Mouse (Mus musculus): Measurements from ENCODE around the gene Ube4a. TPM values are rescaled to one million over a fixed set of nuclear protein-coding genes. Genes with fewer than 3 reads are reported as not detected.

The Ube4a gene
- total and polyA plus RNA-seq, 3 experiments: 2.6 to 80.2 (median 59.6) TPM

DNA sequence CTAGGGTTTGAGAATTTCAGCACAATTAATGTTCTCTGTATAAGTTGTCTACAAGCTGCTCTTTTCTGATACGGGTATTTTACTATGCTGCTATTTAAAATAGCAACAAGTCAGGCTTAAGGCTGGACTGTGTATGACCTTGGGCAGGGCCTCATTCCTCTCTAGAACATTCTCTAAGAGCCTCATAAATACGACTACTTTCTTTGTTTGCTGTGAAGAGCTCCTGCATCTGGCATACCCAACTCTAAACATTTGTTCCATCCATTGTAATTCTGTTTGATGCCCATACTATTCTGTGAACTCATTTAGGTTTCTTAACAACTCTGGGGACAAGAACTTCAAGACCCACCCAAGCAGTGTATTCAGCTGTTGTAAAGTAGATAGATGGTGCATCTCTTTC, 17.6 kb upstream of the Ube4a start:
- no peak for TF ChIP-seq POLR2AphosphoS5 (IDR thresholded peaks at IDR 0.05; ENCODE audit: insufficient replicate concordance, low read depth, low read length)
- TF ChIP-seq GATA2 (IDR thresholded peaks at IDR 0.05; ENCODE audit: borderline replicate concordance, low read depth, low read length): no peak
- no peak for TF ChIP-seq TAL1 (conservative IDR thresholded peaks at IDR 0.05; ENCODE audit: low read depth, low read length)
- no peak for TF ChIP-seq CTCF (IDR thresholded peaks at IDR 0.05; ENCODE audit: low read depth, low read length)
- no peak for TF ChIP-seq GATA1 (IDR thresholded peaks at IDR 0.05; ENCODE audit: borderline replicate concordance, low read length)
- no peak for ATAC-seq (ENCODE audit: extremely low read depth, insufficient number of reproducible peaks, low FRiP score, poor library complexity, severe bottlenecking)
- H3K9me3 ChIP-seq (replicated peaks): no peaks in the 10 kb centered on the region
- peaks cover 31% of the 10 kb centered on the region for H3K27me3 ChIP-seq (ENCODE audit: insufficient read depth, low read length)
- peaks cover 9% of the 10 kb centered on the region for H3K4me1 ChIP-seq (ENCODE audit: insufficient read depth, low read depth, low read length)
- H3K36me3 ChIP-seq (replicated peaks): no peaks in the 10 kb centered on the region
- no peak for DNase-seq (ENCODE audit: low spot score)
- no peak overlapping the region for H3K4me3 ChIP-seq (ENCODE audit: low read depth, low read length)

- DNase-seq (ENCODE audit: low spot score) (no peak), ATAC-seq (ENCODE audit: extremely low read depth, insufficient number of reproducible peaks, low FRiP score, poor library complexity, severe bottlenecking) (no peak)
- no peak for TF ChIP-seq POLR2AphosphoS5 (IDR thresholded peaks at IDR 0.05; ENCODE audit: insufficient replicate concordance, low read depth, low read length)
- no peak for TF ChIP-seq GATA2 (IDR thresholded peaks at IDR 0.05; ENCODE audit: borderline replicate concordance, low read depth, low read length)
- Histone ChIP-seq H3K27me3 (ENCODE audit: insufficient read depth, low read length) (peaks cover 31% of the 10 kb centered on the region), H3K4me3 (ENCODE audit: low read depth, low read length) (no peak overlapping the region), H3K36me3 (replicated peaks) (no peaks in the 10 kb centered on the region), H3K4me1 (ENCODE audit: insufficient read depth, low read depth, low read length) (peaks cover 9% of the 10 kb centered on the region), H3K9me3 (replicated peaks) (no peaks in the 10 kb centered on the region)
Observed at GRCm38 (mm10) chr9:44982531-44982930, 17.1 kb upstream of the Ube4a start.

DNA sequence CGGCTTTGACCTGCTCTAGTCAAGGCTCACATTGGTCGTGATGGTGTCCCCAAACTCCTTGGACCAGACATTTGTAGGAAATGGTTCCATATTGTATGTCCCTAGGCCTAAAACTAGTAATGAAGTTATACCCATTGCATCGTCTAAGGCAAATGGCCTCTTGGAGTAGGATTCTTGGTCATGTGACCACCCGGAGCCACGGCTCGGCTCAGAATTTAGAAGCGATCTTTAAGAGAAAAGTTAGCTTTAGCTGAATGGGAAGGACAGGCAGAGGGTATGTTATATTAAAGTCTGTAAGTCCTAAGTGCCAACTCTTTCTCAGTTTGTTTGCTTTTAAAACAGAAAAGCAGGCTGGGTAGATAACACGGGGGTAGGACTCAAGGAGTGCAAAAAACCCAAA, 16.7 kb upstream of the Ube4a start:
- DNase-seq (ENCODE audit: low spot score) (no peak), ATAC-seq (ENCODE audit: extremely low read depth, insufficient number of reproducible peaks, low FRiP score, poor library complexity, severe bottlenecking) (no peak)

GRCm38 (mm10) chr9:44981676-44982075, 16.3 kb upstream of the Ube4a start, which contains the start of gene Cd3d:
TSS of gene Cd3d (plus strand) at chr9:44981786.
- no peak within 1 kb of the TSS for H3K4me3 ChIP-seq (ENCODE audit: low read depth, low read length)
- H3K27me3 ChIP-seq (ENCODE audit: insufficient read depth, low read length): peaks cover 31% of the 10 kb centered on the region
- ATAC-seq (ENCODE audit: extremely low read depth, insufficient number of reproducible peaks, low FRiP score, poor library complexity, severe bottlenecking) (no peak), DNase-seq (ENCODE audit: low spot score) (no peak)
- TF ChIP-seq POLR2AphosphoS5 (IDR thresholded peaks at IDR 0.05; ENCODE audit: insufficient replicate concordance, low read depth, low read length) (no peak), CTCF (IDR thresholded peaks at IDR 0.05; ENCODE audit: low read depth, low read length) (no peak), TAL1 (conservative IDR thresholded peaks at IDR 0.05; ENCODE audit: low read depth, low read length) (no peak), GATA1 (IDR thresholded peaks at IDR 0.05; ENCODE audit: borderline replicate concordance, low read length) (no peak), GATA2 (IDR thresholded peaks at IDR 0.05; ENCODE audit: borderline replicate concordance, low read depth, low read length) (no peak)
- H3K4me1 ChIP-seq (ENCODE audit: insufficient read depth, low read depth, low read length): peaks cover 9% of the 10 kb centered on the region
- H3K9me3 ChIP-seq (replicated peaks): no peaks in the 10 kb centered on the region
- no peaks in the 10 kb centered on the region for H3K36me3 ChIP-seq (replicated peaks)

More for the DNA sequence above, 16.7 kb upstream of the Ube4a start:
- H3K27me3 ChIP-seq (ENCODE audit: insufficient read depth, low read length): peaks cover 31% of the 10 kb centered on the region
- no peak for TF ChIP-seq GATA1 (IDR thresholded peaks at IDR 0.05; ENCODE audit: borderline replicate concordance, low read length)
- no peak for TF ChIP-seq TAL1 (conservative IDR thresholded peaks at IDR 0.05; ENCODE audit: low read depth, low read length)
- no peak for TF ChIP-seq POLR2AphosphoS5 (IDR thresholded peaks at IDR 0.05; ENCODE audit: insufficient replicate concordance, low read depth, low read length)
- no peak for TF ChIP-seq GATA2 (IDR thresholded peaks at IDR 0.05; ENCODE audit: borderline replicate concordance, low read depth, low read length)
- no peak for TF ChIP-seq CTCF (IDR thresholded peaks at IDR 0.05; ENCODE audit: low read depth, low read length)
- H3K4me3 ChIP-seq (ENCODE audit: low read depth, low read length): no peak overlapping the region
- H3K9me3 ChIP-seq (replicated peaks): no peaks in the 10 kb centered on the region
- H3K36me3 ChIP-seq (replicated peaks): no peaks in the 10 kb centered on the region
- peaks cover 9% of the 10 kb centered on the region for H3K4me1 ChIP-seq (ENCODE audit: insufficient read depth, low read depth, low read length)

- no peak overlapping the region for H3K4me3 ChIP-seq (ENCODE audit: low read depth, low read length)
- H3K27me3 ChIP-seq (ENCODE audit: insufficient read depth, low read length): peaks cover 29% of the 10 kb centered on the region
- no peak for TF ChIP-seq POLR2AphosphoS5 (IDR thresholded peaks at IDR 0.05; ENCODE audit: insufficient replicate concordance, low read depth, low read length)
- TF ChIP-seq GATA2 (IDR thresholded peaks at IDR 0.05; ENCODE audit: borderline replicate concordance, low read depth, low read length): no peak
- no peak for TF ChIP-seq TAL1 (conservative IDR thresholded peaks at IDR 0.05; ENCODE audit: low read depth, low read length)
- TF ChIP-seq CTCF (IDR thresholded peaks at IDR 0.05; ENCODE audit: low read depth, low read length): no peak
- no peak for TF ChIP-seq GATA1 (IDR thresholded peaks at IDR 0.05; ENCODE audit: borderline replicate concordance, low read length)
- ATAC-seq (ENCODE audit: extremely low read depth, insufficient number of reproducible peaks, low FRiP score, poor library complexity, severe bottlenecking) (no peak), DNase-seq (ENCODE audit: low spot score) (no peak)
- H3K9me3 ChIP-seq (replicated peaks): no peaks in the 10 kb centered on the region
- H3K4me1 ChIP-seq (ENCODE audit: insufficient read depth, low read depth, low read length): peaks cover 9% of the 10 kb centered on the region
- H3K36me3 ChIP-seq (replicated peaks): no peaks in the 10 kb centered on the region
Observed at GRCm38 (mm10) chr9:44981104-44981503, 15.7 kb upstream of the Ube4a start.

DNA sequence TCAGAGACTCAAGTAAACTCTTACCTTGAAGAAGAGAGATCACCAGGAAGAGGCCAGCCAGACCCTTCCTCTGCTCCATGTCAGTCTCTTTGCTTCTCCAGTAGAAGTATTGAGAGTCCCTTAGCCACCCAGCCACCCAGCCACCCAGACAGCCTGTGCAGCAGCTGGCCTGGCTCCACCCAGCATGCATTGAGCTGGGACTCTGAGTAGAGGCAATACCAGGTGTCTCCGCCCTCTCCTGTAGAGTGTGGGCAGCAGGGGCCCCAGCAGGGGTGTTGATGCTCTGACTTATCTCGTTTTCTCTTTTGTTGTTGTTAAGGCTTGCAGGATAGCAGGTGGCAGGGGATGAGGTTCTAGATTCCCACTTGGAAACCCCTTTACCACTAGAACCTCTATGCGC, 14.8 kb upstream of the Ube4a start, which contains the start of gene Cd3g:
Gene Cd3g (minus strand): TSS at position 190 of the 400 bp plus-strand sequence.
- Histone ChIP-seq H3K4me1 (ENCODE audit: insufficient read depth, low read depth, low read length) (peaks cover 9% of the 10 kb centered on the region), H3K4me3 (ENCODE audit: low read depth, low read length) (no peak within 1 kb of the TSS; the same call in 1 of the 2 replicates), H3K9me3 (replicated peaks) (no peaks in the 10 kb centered on the region), H3K36me3 (replicated peaks) (no peaks in the 10 kb centered on the region), H3K27me3 (ENCODE audit: insufficient read depth, low read length) (peaks cover 28% of the 10 kb centered on the region)
- no peak for TF ChIP-seq POLR2AphosphoS5 (IDR thresholded peaks at IDR 0.05; ENCODE audit: insufficient replicate concordance, low read depth, low read length)
- no peak for TF ChIP-seq CTCF (IDR thresholded peaks at IDR 0.05; ENCODE audit: low read depth, low read length)
- no peak for TF ChIP-seq TAL1 (conservative IDR thresholded peaks at IDR 0.05; ENCODE audit: low read depth, low read length)
- no peak for TF ChIP-seq GATA2 (IDR thresholded peaks at IDR 0.05; ENCODE audit: borderline replicate concordance, low read depth, low read length)
- no peak for TF ChIP-seq GATA1 (IDR thresholded peaks at IDR 0.05; ENCODE audit: borderline replicate concordance, low read length)
- ATAC-seq (ENCODE audit: extremely low read depth, insufficient number of reproducible peaks, low FRiP score, poor library complexity, severe bottlenecking): no peak
- no peak for DNase-seq (ENCODE audit: low spot score)

All from G1E (cell line).